Comparison of ENCODE assay signal across 19 mouse cellular contexts in the genomic region with DNA sequence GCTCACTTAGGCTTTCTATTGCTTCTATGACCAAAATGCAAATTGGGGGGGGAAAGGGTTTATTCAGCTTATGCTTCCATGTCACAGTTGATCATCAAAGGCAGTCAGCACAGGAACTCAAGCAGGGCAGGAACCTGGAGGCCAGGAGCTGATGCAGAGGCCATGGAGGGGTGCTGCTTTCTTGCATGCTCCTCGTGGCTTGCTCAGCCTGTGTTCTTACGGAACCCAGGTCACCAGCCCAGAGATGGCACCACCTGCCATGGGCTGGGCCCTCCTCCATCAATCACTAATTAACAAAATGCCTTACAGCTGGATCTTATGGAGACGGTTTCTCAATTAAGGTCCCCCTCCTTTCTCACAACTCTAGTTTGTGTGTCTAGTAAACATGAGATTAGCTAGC.
"Had no signal": no experiment of that assay in that cellular context is flagged by ENCODE, and none has a peak within 500 bp of the region (broad histone marks: within the 10 kb centered on the region; RNA-seq: fewer than 3 reads in every experiment).

No protein-coding gene starts in this region.

- ATAC-seq: midbrain, embryonic 16.5 days had no signal

- H3K4me2 ChIP-seq: lung, embryonic 14.5 days; midbrain, embryonic 12.5 days; neural tube, embryonic 13.5 days; neural tube, embryonic 15.5 days had no signal

- H3K9ac ChIP-seq: lung, embryonic 14.5 days; midbrain, embryonic 12.5 days; neural tube, embryonic 13.5 days; neural tube, embryonic 15.5 days had no signal

- H3K36me3 ChIP-seq: midbrain, embryonic 12.5 days; neural tube, embryonic 13.5 days; neural tube, embryonic 15.5 days had no signal

- H3K4me3 ChIP-seq: midbrain, embryonic 10.5 days; midbrain, embryonic 12.5 days; myocyte; neural tube, embryonic 13.5 days; neural tube, embryonic 15.5 days had no signal

- H3K27ac ChIP-seq: midbrain, embryonic 10.5 days; midbrain, embryonic 12.5 days; neural tube, embryonic 13.5 days; neural tube, embryonic 15.5 days had no signal

- H3K27me3 ChIP-seq: midbrain, embryonic 12.5 days; neural tube, embryonic 13.5 days; neural tube, embryonic 15.5 days had no signal

- DNase-seq: lung, adult 18-20 months; lung, embryonic 14.5 days; lung, postnatal 10 days; lung, postnatal 4 days; midbrain, embryonic 14.5 days; retina, postnatal 1 day; right cerebral cortex, adult 18-20 months; right cerebral cortex, postnatal 25 days; right cerebral cortex, postnatal 4 days; spleen, adult 18-20 months; thymus, adult 18-20 months; thymus, postnatal 14 days; thymus, postnatal 36 days had no signal

- H3K9me3 ChIP-seq: neural tube, embryonic 15.5 days had no signal
